Mouse (Mus musculus) cerebellum, adult 2 months (tissue): ENCODE measurements around the gene Zfp229. TPM values are rescaled to one million over a fixed set of nuclear protein-coding genes. Genes with fewer than 3 reads are reported as not detected.
"Not testable (repeated sequence)": the region's sequence is repeated elsewhere in the genome, so short reads cannot be mapped to it uniquely, and the experiment has no call there.

Experiments used
- DNase-seq, 2 experiments: peaks; one replicate each; pipeline ENCODE4 v3.0.0; 2021
- H3K27ac ChIP-seq: fragments of 200-500 bp; 2 replicates; pipeline ENCODE4 v1.5.1; 2012; ENCODE audit warnings: low read length, control low read depth, inconsistent platforms; ENCODE audit not compliant: insufficient read depth
- H3K27me3 ChIP-seq: fragments of 200-500 bp; 2 replicates; pipeline ENCODE4 v1.6.1; 2012; ENCODE audit warnings: inconsistent platforms, mild to moderate bottlenecking, low read length, moderate library complexity; ENCODE audit not compliant: control insufficient read depth, insufficient read depth
- H3K4me1 ChIP-seq: fragments of 200-500 bp; 2 replicates; pipeline ENCODE4 v1.6.1; 2011; ENCODE audit warnings: low read length; ENCODE audit not compliant: control insufficient read depth, insufficient read depth
- H3K4me3 ChIP-seq: fragments of 200-500 bp; replicated peaks from 2 replicates; pipeline ENCODE3; 2011; ENCODE audit warnings: mild to moderate bottlenecking, low read depth, low read length, control low read depth; ENCODE audit not compliant: insufficient read depth
- CTCF ChIP-seq: fragments of 200-500 bp; IDR thresholded peaks from 2 replicates; pipeline ENCODE4 v1.5.1; 2011; ENCODE audit warnings: low read depth, mild to moderate bottlenecking, control low read depth, low read length, moderate library complexity, borderline replicate concordance; ENCODE audit not compliant: insufficient read depth
- POLR2A ChIP-seq: fragments of 200-500 bp; IDR thresholded peaks from 2 replicates; pipeline ENCODE4 v1.6.1; 2011; ENCODE audit warnings: low read length, control low read depth, borderline replicate concordance; ENCODE audit not compliant: insufficient read depth
- WGBS: fragments of 180-500 bp; shearing (Covaris S2); methylation state at CpG from one replicate; pipeline ENCODE4 v1.1.7; 2018; 5-methylcytosine and 5-hydroxymethylcytosine counted together
- polyA plus RNA-seq: library from polyadenylated mRNA; depleted of rRNA; stranded (reverse); fragments of >200 nt; gene quantifications from 2 replicates; pipeline ENCODE4 v1.2.3, GENCODE M21; 2012; rRNA removed

The Zfp229 gene
- polyA plus RNA-seq, 1 experiment, result 4.6 TPM

GRCm38 (mm10) chr17:21733049-21733448 is 2.5 kb downstream of the Zfp229 start:
- WGBS, result 80% methylated on average over 4 of the region's 4 CpGs
- Histone ChIP-seq H3K4me3 (peak overlapping the region; percentile 99), H3K27ac (no peak overlapping the region), H3K4me1 (no peaks in the 10 kb centered on the region), H3K27me3 (no peaks in the 10 kb centered on the region)
- TF ChIP-seq POLR2A, result no peak
- TF ChIP-seq CTCF, result no peak
- DNase-seq, result peak in 1 of 2 experiments; percentile 6

GRCm38 (mm10) chr17:21733529-21734031 is 3.0 kb downstream of the Zfp229 start:
- H3K4me1 ChIP-seq, result no peaks in the 10 kb centered on the region

GRCm38 (mm10) chr17:21752791-21753190 is 22.2 kb downstream of the Zfp229 start:
- Histone ChIP-seq H3K4me1 (no peaks in the 10 kb centered on the region), H3K27ac (no peak overlapping the region), H3K27me3 (no peaks in the 10 kb centered on the region), H3K4me3 (no peak overlapping the region)
- no peak for DNase-seq
- WGBS, result 45% methylated on average over 2 of the region's 2 CpGs
- TF ChIP-seq POLR2A (no peak), CTCF (no peak)

More at GRCm38 (mm10) chr17:21733529-21734031, 3.0 kb downstream of the Zfp229 start:
- H3K4me3 ChIP-seq, result peak overlapping the region; percentile 99
- peak; percentile 79 to 81 for DNase-seq
- under 1% methylated on average over 27 of the region's 27 CpGs for WGBS
- TF ChIP-seq CTCF, result no peak
- TF ChIP-seq POLR2A, result peak; percentile 54; the same call in 1 of the 2 replicates
- no peaks in the 10 kb centered on the region for H3K27me3 ChIP-seq
- H3K27ac ChIP-seq, result peak overlapping the region; percentile 90

- no peak for DNase-seq
- Histone ChIP-seq H3K27me3 (no peaks in the 10 kb centered on the region), H3K4me1 (no peaks in the 10 kb centered on the region), H3K27ac (no peak overlapping the region), H3K4me3 (no peak overlapping the region)
- 9% methylated on average over 20 of the region's 20 CpGs for WGBS
- no peak for TF ChIP-seq POLR2A
- TF ChIP-seq CTCF, result no peak
Measured at GRCm38 (mm10) chr17:21753342-21754208, 23.0 kb downstream of the Zfp229 start.

GRCm38 (mm10) chr17:21770336-21770735 is 39.7 kb downstream of the Zfp229 start:
- 92% methylated on average over 2 of the region's 2 CpGs for WGBS
- no peak overlapping the region for H3K27ac ChIP-seq
- TF ChIP-seq POLR2A (no peak), CTCF (no peak)
- H3K4me1 ChIP-seq, result no peaks in the 10 kb centered on the region
- no peak for DNase-seq
- H3K27me3 ChIP-seq, result no peaks in the 10 kb centered on the region
- no peak overlapping the region for H3K4me3 ChIP-seq

GRCm38 (mm10) chr17:21792256-21792655 is 61.7 kb downstream of the Zfp229 start:
- DNase-seq, result no peak
- Histone ChIP-seq H3K4me1 (no peaks in the 10 kb centered on the region), H3K27ac (no peak overlapping the region), H3K27me3 (no peaks in the 10 kb centered on the region), H3K4me3 (no peak overlapping the region)
- TF ChIP-seq CTCF, result no peak
- no peak for TF ChIP-seq POLR2A
- WGBS, result 81% methylated on average over 4 of the region's 4 CpGs

GRCm38 (mm10) chr17:21801373-21801772 is 70.8 kb downstream of the Zfp229 start:
- 51% methylated on average over 19 of the region's 19 CpGs for WGBS

More at GRCm38 (mm10) chr17:21801373-21801772, 70.8 kb downstream of the Zfp229 start:
- not testable (repeated sequence) for H3K4me3 ChIP-seq, H3K27me3 ChIP-seq, H3K4me1 ChIP-seq, H3K27ac ChIP-seq, DNase-seq

Other genes starting within 250 kb of the Zfp229 start
- gene Zfp53, start 241.8 kb upstream of the Zfp229 start, polyA plus RNA-seq, result 3.4 TPM in 2 replicates
- gene Zfp52, start 195.3 kb upstream of the Zfp229 start, polyA plus RNA-seq, result 3.5 and 4.0 TPM in 2 replicates
- gene Zfp948, start 163.8 kb upstream of the Zfp229 start, polyA plus RNA-seq, result 8.9 and 9.0 TPM in 2 replicates
- gene Zfp983, start 80.2 kb upstream of the Zfp229 start, polyA plus RNA-seq, result 6.5 and 7.3 TPM in 2 replicates
- 5.3 and 5.5 TPM in 2 replicates for gene Gm10226, start 38.9 kb upstream of the Zfp229 start, polyA plus RNA-seq
- 9.7 and 10.1 TPM in 2 replicates for gene Zfp760, start 23.1 kb upstream of the Zfp229 start, polyA plus RNA-seq
- gene Zfp820, start 115.0 kb downstream of the Zfp229 start, polyA plus RNA-seq, result 0.39 and 0.43 TPM in 2 replicates
- 2.2 and 2.7 TPM in 2 replicates for gene Zfp995, start 179.1 kb downstream of the Zfp229 start, polyA plus RNA-seq
- 7.8 and 9.2 TPM in 2 replicates for gene Zfp942, start 231.7 kb downstream of the Zfp229 start, polyA plus RNA-seq
- gene Zfp943, start 231.8 kb downstream of the Zfp229 start, polyA plus RNA-seq, result 14.1 and 14.6 TPM in 2 replicates